Mouse (Mus musculus): ENCODE measurements around the gene Trp73. TPM values are rescaled to one million over a fixed set of nuclear protein-coding genes. Genes with fewer than 3 reads are reported as not detected.

Gene Trp73
- polyA plus RNA-seq, 1 experiment from 2014 or later: 5.7 TPM

DNA sequence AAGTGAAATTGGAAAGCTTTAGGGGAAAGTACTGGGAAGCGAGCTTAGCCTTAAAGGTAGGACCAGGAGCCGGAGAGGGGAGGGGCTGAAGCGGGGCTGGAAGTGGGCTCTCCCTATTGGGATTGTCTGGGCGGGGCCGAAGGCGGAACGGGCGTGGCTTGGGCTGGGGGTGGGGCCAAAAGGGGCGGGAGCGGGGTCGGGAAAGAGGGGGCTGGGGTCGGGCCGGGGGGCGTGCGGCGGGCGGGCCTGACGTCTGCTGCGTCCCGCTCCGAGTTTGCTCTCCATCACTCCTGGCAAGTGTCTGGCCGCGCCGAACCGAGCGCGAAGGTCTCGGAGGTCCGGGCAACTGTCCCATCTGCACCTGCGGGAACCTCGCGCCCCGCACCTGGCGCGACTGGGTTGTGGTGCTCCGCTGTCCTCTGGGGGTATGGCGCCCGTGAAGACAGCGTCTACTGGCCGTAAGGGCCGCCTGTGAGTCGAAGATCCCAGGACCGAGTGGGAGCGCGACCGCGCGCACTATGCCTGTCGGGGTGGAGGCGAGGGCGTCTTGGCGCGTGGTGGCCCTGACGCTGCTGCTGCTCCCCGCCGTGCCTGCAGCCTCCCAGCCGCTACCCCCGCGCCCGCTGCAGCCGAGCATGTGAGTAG is 30.6 kb upstream of the Trp73 start, which contains the start of gene Megf6:
Gene Megf6 (plus strand): TSS at position 225 of the 645 bp plus-strand sequence.
- peak within 1 kb of the TSS; percentile 99 for H3K4me2 ChIP-seq (ENCODE audit: low read length)
- peak within 1 kb of the TSS; percentile 54 for H3K9ac ChIP-seq (replicated peaks; ENCODE audit: low read depth, low read length)
- peak within 1 kb of the TSS; percentile 63 for H3K4me3 ChIP-seq (replicated peaks; ENCODE audit: low read length)
- WGBS: under 1% methylated on average over 61 of the region's 61 CpGs
- no peaks in the 10 kb centered on the region for H3K9me3 ChIP-seq (ENCODE audit: control insufficient read depth, low read length)
- H3K27me3 ChIP-seq (replicated peaks; ENCODE audit: control insufficient read depth, insufficient read depth, low read length): peaks cover 22% of the 10 kb centered on the region
- ATAC-seq: peak; percentile 81
- peaks cover 21% of the 10 kb centered on the region for H3K4me1 ChIP-seq (replicated peaks; ENCODE audit: control insufficient read depth, insufficient read depth, low read length)
- H3K36me3 ChIP-seq (ENCODE audit: control insufficient read depth, insufficient read depth): no peaks in the 10 kb centered on the region
- no peak within 1 kb of the TSS for H3K27ac ChIP-seq (ENCODE audit: low read length)

DNA sequence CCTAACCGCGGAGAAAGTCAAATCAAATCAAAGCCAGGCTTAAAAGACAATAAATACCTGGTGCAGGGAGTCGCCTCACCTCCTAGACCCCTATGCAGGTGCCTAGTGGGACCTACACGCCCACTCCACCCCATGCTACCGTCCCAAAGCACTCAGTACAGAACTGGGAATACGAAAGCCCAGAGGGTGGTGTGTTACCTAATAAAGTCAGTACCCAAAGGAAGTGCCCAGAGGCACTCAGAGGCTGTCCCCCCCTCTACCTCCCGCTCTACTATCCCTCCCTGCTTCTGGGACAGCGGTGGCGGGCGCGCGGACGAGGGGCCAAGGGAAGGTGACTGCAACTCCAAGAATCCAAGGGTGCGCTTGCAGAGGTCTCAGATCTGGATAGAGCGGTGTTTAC is 30.0 kb upstream of the Trp73 start:
- no peaks in the 10 kb centered on the region for H3K36me3 ChIP-seq (ENCODE audit: control insufficient read depth, insufficient read depth)
- peak; percentile 9; the same call in 1 of the 2 replicates for ATAC-seq
- no peak overlapping the region; the same call in 1 of the 2 replicates for H3K9ac ChIP-seq (replicated peaks; ENCODE audit: low read depth, low read length)
- peak overlapping the region; percentile 99 for H3K4me2 ChIP-seq (ENCODE audit: low read length)
- H3K27me3 ChIP-seq (replicated peaks; ENCODE audit: control insufficient read depth, insufficient read depth, low read length): peaks cover 22% of the 10 kb centered on the region
- no peak overlapping the region for H3K27ac ChIP-seq (ENCODE audit: low read length)
- no peaks in the 10 kb centered on the region for H3K9me3 ChIP-seq (ENCODE audit: control insufficient read depth, low read length)
- peaks cover 21% of the 10 kb centered on the region for H3K4me1 ChIP-seq (replicated peaks; ENCODE audit: control insufficient read depth, insufficient read depth, low read length)
- 1% methylated on average over 15 of the region's 15 CpGs for WGBS
- H3K4me3 ChIP-seq (replicated peaks; ENCODE audit: low read length): peak overlapping the region; percentile 63

- Histone ChIP-seq H3K36me3 (ENCODE audit: control insufficient read depth, insufficient read depth) (no peaks in the 10 kb centered on the region), H3K27ac (ENCODE audit: low read length) (no peak overlapping the region), H3K4me3 (replicated peaks; ENCODE audit: low read length) (no peak overlapping the region), H3K9ac (replicated peaks; ENCODE audit: low read depth, low read length) (no peak overlapping the region), H3K9me3 (ENCODE audit: control insufficient read depth, low read length) (no peaks in the 10 kb centered on the region), H3K27me3 (replicated peaks; ENCODE audit: control insufficient read depth, insufficient read depth, low read length) (peaks cover 22% of the 10 kb centered on the region), H3K4me1 (replicated peaks; ENCODE audit: control insufficient read depth, insufficient read depth, low read length) (peaks cover 21% of the 10 kb centered on the region), H3K4me2 (ENCODE audit: low read length) (no peak overlapping the region)
- no peak for ATAC-seq
- 26% methylated on average over 5 of the region's 5 CpGs for WGBS
Measured at GRCm38 (mm10) chr4:154167053-154167452, 27.0 kb upstream of the Trp73 start.

GRCm38 (mm10) chr4:154163296-154163695 is 23.3 kb upstream of the Trp73 start:
- Histone ChIP-seq H3K27ac (ENCODE audit: low read length) (no peak overlapping the region), H3K9ac (replicated peaks; ENCODE audit: low read depth, low read length) (no peak overlapping the region), H3K4me1 (replicated peaks; ENCODE audit: control insufficient read depth, insufficient read depth, low read length) (peaks cover 20% of the 10 kb centered on the region), H3K9me3 (ENCODE audit: control insufficient read depth, low read length) (no peaks in the 10 kb centered on the region), H3K27me3 (replicated peaks; ENCODE audit: control insufficient read depth, insufficient read depth, low read length) (no peaks in the 10 kb centered on the region), H3K4me3 (replicated peaks; ENCODE audit: low read length) (no peak overlapping the region), H3K4me2 (ENCODE audit: low read length) (no peak overlapping the region), H3K36me3 (ENCODE audit: control insufficient read depth, insufficient read depth) (0 out of 2 replicates have a peak, but pooled peaks cover under 1% of the 10 kb centered on the region)
- WGBS: 9% methylated on average over 7 of the region's 7 CpGs
- no peak for ATAC-seq

DNA sequence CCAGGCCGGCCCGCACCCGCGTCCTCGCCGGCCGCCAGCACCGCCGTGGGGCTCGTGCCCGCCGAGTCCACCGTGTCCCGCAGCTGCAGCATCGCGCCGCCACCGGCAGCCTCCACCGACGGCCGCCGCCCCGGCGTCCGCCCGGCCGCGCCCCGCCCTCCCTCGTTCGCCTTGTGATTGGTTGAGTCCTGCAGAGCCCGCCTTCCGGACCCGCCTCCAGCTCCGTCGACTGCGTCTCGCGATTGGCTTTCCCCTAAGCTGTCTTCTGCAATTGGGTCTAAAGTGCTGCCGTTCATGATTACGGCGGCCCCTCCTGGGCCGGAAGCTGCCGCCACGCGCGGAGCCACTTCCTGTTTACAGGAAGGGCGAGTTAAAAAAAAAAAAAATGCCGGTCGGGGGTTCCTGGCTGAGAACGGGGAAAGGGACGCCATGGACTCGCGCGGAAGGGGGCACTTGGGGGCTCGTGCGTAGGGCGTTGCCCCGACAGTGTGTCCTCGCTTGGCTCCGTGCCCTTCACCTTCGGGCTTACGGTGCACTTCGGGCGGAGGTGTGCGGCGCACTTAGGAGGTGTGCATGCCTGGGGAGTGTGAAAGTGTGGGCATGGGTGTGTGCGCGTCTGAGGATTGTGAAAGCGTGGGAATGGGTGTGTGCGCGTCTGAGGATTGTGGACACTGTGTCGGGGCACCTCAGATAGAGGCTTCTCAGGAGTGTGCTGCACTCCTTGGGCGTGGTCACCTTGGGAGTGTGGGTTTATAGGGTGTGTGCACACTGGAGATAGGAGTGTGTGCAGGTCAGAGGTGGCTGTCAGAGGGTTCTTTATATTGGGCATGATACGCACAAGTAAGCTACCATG is 20.8 kb upstream of the Trp73 start, which contains the start of gene Tprgl:
Gene Tprgl (minus strand): TSS at position 129 of the 853 bp plus-strand sequence.
- Histone ChIP-seq H3K27me3 (replicated peaks; ENCODE audit: control insufficient read depth, insufficient read depth, low read length) (no peaks in the 10 kb centered on the region), H3K4me3 (replicated peaks; ENCODE audit: low read length) (peak within 1 kb of the TSS; percentile 91), H3K9me3 (ENCODE audit: control insufficient read depth, low read length) (no peaks in the 10 kb centered on the region), H3K27ac (ENCODE audit: low read length) (peak within 1 kb of the TSS; percentile 37; the same call in 1 of the 2 replicates), H3K4me2 (ENCODE audit: low read length) (peak within 1 kb of the TSS; percentile 86), H3K9ac (replicated peaks; ENCODE audit: low read depth, low read length) (peak within 1 kb of the TSS; percentile 81), H3K36me3 (ENCODE audit: control insufficient read depth, insufficient read depth) (peaks cover 17% of the 10 kb centered on the region), H3K4me1 (replicated peaks; ENCODE audit: control insufficient read depth, insufficient read depth, low read length) (peaks cover 18% of the 10 kb centered on the region)
- ATAC-seq: peak; percentile 99
- WGBS: under 1% methylated on average over 75 of the region's 75 CpGs

- ATAC-seq: peak; percentile 51
- Histone ChIP-seq H3K4me2 (ENCODE audit: low read length) (peak overlapping the region; percentile 86), H3K27me3 (replicated peaks; ENCODE audit: control insufficient read depth, insufficient read depth, low read length) (no peaks in the 10 kb centered on the region), H3K9ac (replicated peaks; ENCODE audit: low read depth, low read length) (peak overlapping the region; percentile 81), H3K27ac (ENCODE audit: low read length) (peak overlapping the region; percentile 37; the same call in 1 of the 2 replicates), H3K9me3 (ENCODE audit: control insufficient read depth, low read length) (no peaks in the 10 kb centered on the region), H3K4me1 (replicated peaks; ENCODE audit: control insufficient read depth, insufficient read depth, low read length) (peaks cover 18% of the 10 kb centered on the region), H3K36me3 (ENCODE audit: control insufficient read depth, insufficient read depth) (peaks cover 17% of the 10 kb centered on the region), H3K4me3 (replicated peaks; ENCODE audit: low read length) (peak overlapping the region; percentile 91)
- 2% methylated on average over 46 of the region's 47 CpGs for WGBS
Measured at GRCm38 (mm10) chr4:154159961-154160537, 20.0 kb upstream of the Trp73 start.

- Histone ChIP-seq H3K27ac (ENCODE audit: low read length) (no peak overlapping the region), H3K9ac (replicated peaks; ENCODE audit: low read depth, low read length) (no peak overlapping the region), H3K27me3 (replicated peaks; ENCODE audit: control insufficient read depth, insufficient read depth, low read length) (no peaks in the 10 kb centered on the region), H3K4me1 (replicated peaks; ENCODE audit: control insufficient read depth, insufficient read depth, low read length) (peaks cover 18% of the 10 kb centered on the region), H3K4me2 (ENCODE audit: low read length) (peak overlapping the region; percentile 86; the same call in 1 of the 2 replicates), H3K36me3 (ENCODE audit: control insufficient read depth, insufficient read depth) (peaks cover 17% of the 10 kb centered on the region), H3K9me3 (ENCODE audit: control insufficient read depth, low read length) (no peaks in the 10 kb centered on the region), H3K4me3 (replicated peaks; ENCODE audit: low read length) (no peak overlapping the region)
- 0 out of 2 replicates have a peak, but pooled peaks have one; percentile 0 for ATAC-seq
- 13% methylated on average over 6 of the region's 6 CpGs for WGBS
Measured at GRCm38 (mm10) chr4:154159002-154159401, 19.0 kb upstream of the Trp73 start.

GRCm38 (mm10) chr4:154157970-154158662 is 18.1 kb upstream of the Trp73 start:
- Histone ChIP-seq H3K9me3 (ENCODE audit: control insufficient read depth, low read length) (no peaks in the 10 kb centered on the region), H3K36me3 (ENCODE audit: control insufficient read depth, insufficient read depth) (peaks cover 19% of the 10 kb centered on the region), H3K27ac (ENCODE audit: low read length) (no peak overlapping the region), H3K4me2 (ENCODE audit: low read length) (no peak overlapping the region), H3K27me3 (replicated peaks; ENCODE audit: control insufficient read depth, insufficient read depth, low read length) (no peaks in the 10 kb centered on the region), H3K4me1 (replicated peaks; ENCODE audit: control insufficient read depth, insufficient read depth, low read length) (peaks cover 18% of the 10 kb centered on the region), H3K9ac (replicated peaks; ENCODE audit: low read depth, low read length) (no peak overlapping the region), H3K4me3 (replicated peaks; ENCODE audit: low read length) (no peak overlapping the region)
- 94% methylated on average over 14 of the region's 14 CpGs for WGBS
- ATAC-seq: no peak

All from forebrain, embryonic 16.5 days (tissue).